Mouse (Mus musculus): ENCODE results near the gene Apba3. TPM values are rescaled to one million over a fixed set of nuclear protein-coding genes. Genes with fewer than 3 reads are reported as not detected.

Gene Apba3
- polyA plus RNA-seq, 1 experiment = 207 TPM

- peaks cover 14% of the 10 kb centered on the region for H3K4me1 ChIP-seq (ENCODE audit: control insufficient read depth, insufficient read depth, insufficient read length, low read length)
- 95% methylated on average over 21 of the region's 21 CpGs for WGBS
- no peak for TF ChIP-seq POLR2A (IDR thresholded peaks at IDR 0.05; ENCODE audit: low read depth, low read length)
- no peak for TF ChIP-seq CTCF (IDR thresholded peaks at IDR 0.05; ENCODE audit: extremely low read depth, insufficient read length, insufficient replicate concordance, low read depth, low read length)
- H3K36me3 ChIP-seq (ENCODE audit: control insufficient read depth, insufficient read depth, low read length) = peaks cover 41% of the 10 kb centered on the region
- no peaks in the 10 kb centered on the region for H3K27me3 ChIP-seq (ENCODE audit: control insufficient read depth, insufficient read depth, low read length)
- H3K4me3 ChIP-seq (ENCODE audit: low read depth, low read length) = no peak overlapping the region
- H3K27ac ChIP-seq (ENCODE audit: insufficient read depth, low read depth, low read length) = no peak overlapping the region
Observed at GRCm38 (mm10) chr10:81306837-81307682, 40.3 kb downstream of the Apba3 start.

DNA sequence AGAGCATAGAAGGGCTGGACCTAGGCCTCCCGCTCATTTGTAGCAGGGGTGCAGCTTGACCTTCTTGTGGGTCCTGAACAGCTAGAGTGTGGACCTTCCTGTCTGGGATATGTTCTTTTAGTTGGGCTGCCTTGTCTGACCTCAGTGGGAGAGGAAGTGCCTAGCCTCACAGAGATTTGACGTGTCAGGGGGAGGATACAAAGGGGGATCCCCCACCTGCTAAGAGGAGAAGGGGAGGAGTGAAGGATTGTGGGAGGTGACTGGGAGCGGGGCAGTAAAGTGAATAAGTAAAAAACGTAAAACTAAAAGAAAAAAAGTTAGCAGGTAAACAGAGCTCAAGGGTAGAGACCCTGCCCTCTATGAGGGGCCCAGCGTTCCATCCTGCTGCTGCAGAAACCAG lies 42.8 kb downstream of the Apba3 start:
- Histone ChIP-seq H3K4me3 (ENCODE audit: low read depth, low read length) (no peak overlapping the region), H3K36me3 (ENCODE audit: control insufficient read depth, insufficient read depth, low read length) (peaks cover 54% of the 10 kb centered on the region), H3K27me3 (ENCODE audit: control insufficient read depth, insufficient read depth, low read length) (no peaks in the 10 kb centered on the region), H3K27ac (ENCODE audit: insufficient read depth, low read depth, low read length) (no peak overlapping the region), H3K4me1 (ENCODE audit: control insufficient read depth, insufficient read depth, insufficient read length, low read length) (no peaks in the 10 kb centered on the region; the same call in 1 of the 2 replicates)
- 78% methylated on average over 5 of the region's 5 CpGs for WGBS
- TF ChIP-seq POLR2A (IDR thresholded peaks at IDR 0.05; ENCODE audit: low read depth, low read length) = no peak
- no peak for TF ChIP-seq CTCF (IDR thresholded peaks at IDR 0.05; ENCODE audit: extremely low read depth, insufficient read length, insufficient replicate concordance, low read depth, low read length)

DNA sequence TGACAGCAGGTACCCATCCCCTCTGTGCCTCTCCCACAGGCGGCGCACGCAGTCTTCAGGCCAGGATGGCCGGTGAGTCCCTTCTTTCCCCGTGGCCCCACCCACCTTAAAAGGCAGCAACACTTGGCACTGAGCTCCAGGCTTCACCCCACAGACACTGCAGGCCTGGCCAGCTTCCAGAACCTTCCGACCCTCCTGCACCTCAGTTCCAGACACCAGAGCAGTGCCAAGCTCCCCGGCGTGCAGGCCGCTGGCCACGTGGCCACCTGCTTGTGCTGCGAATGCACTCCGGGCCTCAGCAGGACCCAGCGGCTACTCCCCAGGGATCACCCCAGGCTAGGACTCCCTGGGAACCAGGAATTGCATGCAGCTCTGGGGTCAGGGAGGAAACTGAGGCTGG lies 46.8 kb downstream of the Apba3 start:
- WGBS = 90% methylated on average over 13 of the region's 13 CpGs
- peaks cover 32% of the 10 kb centered on the region for H3K36me3 ChIP-seq (ENCODE audit: control insufficient read depth, insufficient read depth, low read length)
- H3K27ac ChIP-seq (ENCODE audit: insufficient read depth, low read depth, low read length) = no peak overlapping the region
- TF ChIP-seq CTCF (IDR thresholded peaks at IDR 0.05; ENCODE audit: extremely low read depth, insufficient read length, insufficient replicate concordance, low read depth, low read length) (no peak), POLR2A (IDR thresholded peaks at IDR 0.05; ENCODE audit: low read depth, low read length) (no peak)
- H3K4me3 ChIP-seq (ENCODE audit: low read depth, low read length) = no peak overlapping the region
- H3K27me3 ChIP-seq (ENCODE audit: control insufficient read depth, insufficient read depth, low read length) = no peaks in the 10 kb centered on the region
- peaks cover 16% of the 10 kb centered on the region for H3K4me1 ChIP-seq (ENCODE audit: control insufficient read depth, insufficient read depth, insufficient read length, low read length)

DNA sequence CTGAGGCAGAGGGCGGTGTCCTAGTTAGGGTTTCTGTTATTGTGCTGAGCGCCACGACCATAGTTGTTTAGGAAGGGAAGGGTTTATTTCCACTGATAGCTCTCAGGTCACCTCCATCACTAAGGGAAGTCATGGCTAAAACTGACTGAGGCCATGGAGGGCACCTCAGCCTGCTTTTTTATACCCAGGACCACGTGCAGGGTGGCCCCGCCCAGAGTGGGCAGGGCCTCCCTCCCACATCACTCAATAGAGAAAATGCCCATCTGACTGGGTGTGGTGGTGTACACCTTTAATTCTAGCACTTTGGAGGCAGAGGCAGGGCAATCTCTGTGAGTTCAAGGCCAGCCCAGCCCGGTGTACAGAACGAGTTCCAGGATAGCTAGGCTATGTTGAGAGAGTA lies 47.4 kb downstream of the Apba3 start:
- Histone ChIP-seq H3K4me3 (ENCODE audit: low read depth, low read length) (no peak overlapping the region), H3K4me1 (ENCODE audit: control insufficient read depth, insufficient read depth, insufficient read length, low read length) (peaks cover 22% of the 10 kb centered on the region), H3K27me3 (ENCODE audit: control insufficient read depth, insufficient read depth, low read length) (no peaks in the 10 kb centered on the region), H3K27ac (ENCODE audit: insufficient read depth, low read depth, low read length) (no peak overlapping the region), H3K36me3 (ENCODE audit: control insufficient read depth, insufficient read depth, low read length) (peaks cover 27% of the 10 kb centered on the region)
- 68% methylated on average over 7 of the region's 7 CpGs for WGBS
- no peak for TF ChIP-seq CTCF (IDR thresholded peaks at IDR 0.05; ENCODE audit: extremely low read depth, insufficient read length, insufficient replicate concordance, low read depth, low read length)
- no peak for TF ChIP-seq POLR2A (IDR thresholded peaks at IDR 0.05; ENCODE audit: low read depth, low read length)

DNA sequence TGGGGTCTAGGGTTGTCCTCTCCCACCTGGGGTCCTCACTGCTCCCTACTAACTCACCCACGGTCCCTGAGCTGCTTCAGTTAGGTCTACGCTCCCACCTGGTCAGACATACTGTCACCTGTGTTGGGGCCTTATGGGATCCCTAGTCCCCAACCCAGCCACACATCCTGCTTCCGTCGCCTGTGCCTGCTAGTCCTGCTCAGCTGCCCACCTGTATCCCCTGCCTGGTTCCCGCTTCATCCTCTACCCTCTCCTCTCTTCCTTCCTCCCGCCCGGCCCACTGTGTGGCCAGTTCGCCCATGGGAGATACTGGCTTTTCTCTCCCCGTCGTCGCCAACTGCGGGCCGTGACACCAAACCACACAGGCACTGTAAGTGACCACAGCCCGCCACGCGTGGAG lies 48.8 kb downstream of the Apba3 start:
- H3K36me3 ChIP-seq (ENCODE audit: control insufficient read depth, insufficient read depth, low read length) = peaks cover 20% of the 10 kb centered on the region
- 88% methylated on average over 16 of the region's 16 CpGs for WGBS

DNA sequence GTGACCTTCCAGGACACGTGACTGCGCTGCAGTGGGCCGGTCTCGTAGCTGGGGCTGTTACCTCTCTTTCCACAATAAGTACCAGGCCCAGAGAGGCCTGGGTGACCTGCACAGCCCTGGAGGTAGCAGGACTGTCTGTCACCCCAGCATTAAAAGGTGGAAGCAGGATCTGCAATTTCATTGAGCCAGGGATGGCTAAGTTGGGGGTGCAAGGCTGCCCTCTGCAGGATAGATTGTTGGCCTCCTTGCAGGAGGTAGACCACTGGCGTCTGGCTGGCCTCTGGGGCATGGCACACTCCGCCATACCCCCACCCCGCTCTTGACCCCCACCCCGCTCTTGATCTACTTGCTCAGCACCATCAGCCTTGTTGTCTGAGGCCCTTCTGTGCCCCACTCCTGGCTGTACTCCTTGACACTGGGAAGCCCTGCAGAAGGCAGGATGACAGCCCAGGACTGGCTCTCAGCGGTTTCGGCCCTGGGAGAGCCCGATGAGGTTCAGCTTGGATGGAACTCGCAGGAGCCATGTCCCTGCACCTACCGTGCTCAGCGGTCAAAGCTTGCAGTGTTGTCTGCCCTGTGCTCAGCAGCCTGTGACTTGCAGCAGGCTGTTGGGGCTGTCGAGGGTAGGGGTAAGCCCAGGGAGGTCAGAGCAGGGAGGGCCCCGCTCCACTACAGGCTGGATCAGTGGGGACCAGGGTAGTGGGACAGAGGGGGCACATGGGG lies 49.7 kb downstream of the Apba3 start:
- Histone ChIP-seq H3K4me3 (ENCODE audit: low read depth, low read length) (peak overlapping the region; percentile 52), H3K36me3 (ENCODE audit: control insufficient read depth, insufficient read depth, low read length) (peaks cover 13% of the 10 kb centered on the region; the same call in 1 of the 2 replicates), H3K27me3 (ENCODE audit: control insufficient read depth, insufficient read depth, low read length) (no peaks in the 10 kb centered on the region), H3K27ac (ENCODE audit: insufficient read depth, low read depth, low read length) (no peak overlapping the region), H3K4me1 (ENCODE audit: control insufficient read depth, insufficient read depth, insufficient read length, low read length) (peaks cover 30% of the 10 kb centered on the region)
- peak; percentile 43; the same call in 1 of the 2 replicates for TF ChIP-seq CTCF (IDR thresholded peaks at IDR 0.05; ENCODE audit: extremely low read depth, insufficient read length, insufficient replicate concordance, low read depth, low read length)
- TF ChIP-seq POLR2A (IDR thresholded peaks at IDR 0.05; ENCODE audit: low read depth, low read length) = no peak
- 54% methylated on average over 16 of the region's 16 CpGs for WGBS

More for the DNA sequence above, 48.8 kb downstream of the Apba3 start:
- Histone ChIP-seq H3K27ac (ENCODE audit: insufficient read depth, low read depth, low read length) (no peak overlapping the region), H3K4me3 (ENCODE audit: low read depth, low read length) (no peak overlapping the region), H3K4me1 (ENCODE audit: control insufficient read depth, insufficient read depth, insufficient read length, low read length) (peaks cover 30% of the 10 kb centered on the region), H3K27me3 (ENCODE audit: control insufficient read depth, insufficient read depth, low read length) (no peaks in the 10 kb centered on the region)
- TF ChIP-seq POLR2A (IDR thresholded peaks at IDR 0.05; ENCODE audit: low read depth, low read length) (no peak), CTCF (IDR thresholded peaks at IDR 0.05; ENCODE audit: extremely low read depth, insufficient read length, insufficient replicate concordance, low read depth, low read length) (no peak)

DNA sequence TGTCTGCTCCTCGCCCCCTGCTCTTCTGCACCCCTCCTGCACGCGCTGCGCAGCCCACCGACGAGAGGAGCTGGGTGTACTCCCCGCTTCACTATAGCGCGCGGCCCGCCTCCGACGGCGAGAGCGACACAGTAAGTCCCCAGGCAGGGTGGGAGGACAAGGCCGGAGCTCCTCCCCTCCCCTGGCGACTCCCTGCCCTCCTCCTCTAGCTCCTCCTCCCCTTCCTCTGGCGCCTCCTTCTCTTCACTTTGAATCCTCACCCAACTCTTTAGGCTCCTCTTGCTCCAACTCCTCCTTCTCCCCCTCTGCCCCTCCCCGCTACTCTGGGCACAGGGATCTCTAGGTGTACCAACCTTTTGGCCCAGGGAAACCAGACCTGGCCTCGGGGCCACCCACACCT lies 50.5 kb downstream of the Apba3 start:
- Histone ChIP-seq H3K4me1 (ENCODE audit: control insufficient read depth, insufficient read depth, insufficient read length, low read length) (peaks cover 30% of the 10 kb centered on the region), H3K27me3 (ENCODE audit: control insufficient read depth, insufficient read depth, low read length) (no peaks in the 10 kb centered on the region), H3K4me3 (ENCODE audit: low read depth, low read length) (peak overlapping the region; percentile 52), H3K27ac (ENCODE audit: insufficient read depth, low read depth, low read length) (no peak overlapping the region), H3K36me3 (ENCODE audit: control insufficient read depth, insufficient read depth, low read length) (peaks cover 11% of the 10 kb centered on the region)
- 26% methylated on average over 20 of the region's 20 CpGs for WGBS
- TF ChIP-seq POLR2A (IDR thresholded peaks at IDR 0.05; ENCODE audit: low read depth, low read length) = no peak
- no peak for TF ChIP-seq CTCF (IDR thresholded peaks at IDR 0.05; ENCODE audit: extremely low read depth, insufficient read length, insufficient replicate concordance, low read depth, low read length)

Data from small intestine, adult 2 months (tissue).